Comparison of ENCODE assay signal across 16 mouse cellular contexts in genomic region chr5:44238201-44238600, GRCm38 (mm10).
"Had no signal": no experiment of that assay in that cellular context is flagged by ENCODE, and none has a peak within 500 bp of the region (broad histone marks: within the 10 kb centered on the region; RNA-seq: fewer than 3 reads in every experiment).

No protein-coding gene starts in this region.

- H3K4me1 ChIP-seq: midbrain, embryonic 12.5 days; midbrain, embryonic 15.5 days; neural tube, embryonic 13.5 days had no signal

- DNase-seq: kidney, adult 8-10 months; kidney, postnatal 14 days; kidney, postnatal 4 days; layer of hippocampus, adult 9-11 months; liver, embryonic 13.5 days; lung, adult 2 months; lung, postnatal 14 days; thymus, adult 2 months; thymus, postnatal 14 days; thymus, postnatal 4 days had no signal

- H3K27ac ChIP-seq: liver, embryonic 13.5 days; macrophage; midbrain, embryonic 12.5 days; midbrain, embryonic 15.5 days; neural tube, embryonic 13.5 days had no signal

- H3K4me3 ChIP-seq: liver, embryonic 13.5 days; midbrain, embryonic 12.5 days; midbrain, embryonic 15.5 days; myocyte; neural tube, embryonic 13.5 days had no signal

- ATAC-seq: intestine, postnatal 0 days; midbrain, embryonic 15.5 days had no signal

- H3K36me3 ChIP-seq: midbrain, embryonic 12.5 days; midbrain, embryonic 15.5 days had no signal

- H3K9me3 ChIP-seq: liver, embryonic 13.5 days; midbrain, embryonic 12.5 days; midbrain, embryonic 15.5 days; neural tube, embryonic 13.5 days had no signal

- H3K27me3 ChIP-seq: liver, embryonic 13.5 days; midbrain, embryonic 12.5 days; midbrain, embryonic 15.5 days; neural tube, embryonic 13.5 days had no signal
